Mouse (Mus musculus) cortical plate, adult 2 months (tissue): ENCODE measurements around the gene Hes5.

Experiments used
- CTCF ChIP-seq: fragments of 200-500 bp; IDR thresholded peaks from 2 replicates; pipeline ENCODE4 v1.5.1; 2011; ENCODE audit warnings: mild to moderate bottlenecking, control low read depth, low read length; ENCODE audit not compliant: insufficient read depth; ENCODE audit errors: extremely low read depth
- POLR2A ChIP-seq: fragments of 200-500 bp; IDR thresholded peaks from 2 replicates; pipeline ENCODE4 v1.6.1; 2011; ENCODE audit warnings: mild to moderate bottlenecking, low read length, control low read depth; ENCODE audit not compliant: insufficient read depth; ENCODE audit errors: extremely low read depth

DNA sequence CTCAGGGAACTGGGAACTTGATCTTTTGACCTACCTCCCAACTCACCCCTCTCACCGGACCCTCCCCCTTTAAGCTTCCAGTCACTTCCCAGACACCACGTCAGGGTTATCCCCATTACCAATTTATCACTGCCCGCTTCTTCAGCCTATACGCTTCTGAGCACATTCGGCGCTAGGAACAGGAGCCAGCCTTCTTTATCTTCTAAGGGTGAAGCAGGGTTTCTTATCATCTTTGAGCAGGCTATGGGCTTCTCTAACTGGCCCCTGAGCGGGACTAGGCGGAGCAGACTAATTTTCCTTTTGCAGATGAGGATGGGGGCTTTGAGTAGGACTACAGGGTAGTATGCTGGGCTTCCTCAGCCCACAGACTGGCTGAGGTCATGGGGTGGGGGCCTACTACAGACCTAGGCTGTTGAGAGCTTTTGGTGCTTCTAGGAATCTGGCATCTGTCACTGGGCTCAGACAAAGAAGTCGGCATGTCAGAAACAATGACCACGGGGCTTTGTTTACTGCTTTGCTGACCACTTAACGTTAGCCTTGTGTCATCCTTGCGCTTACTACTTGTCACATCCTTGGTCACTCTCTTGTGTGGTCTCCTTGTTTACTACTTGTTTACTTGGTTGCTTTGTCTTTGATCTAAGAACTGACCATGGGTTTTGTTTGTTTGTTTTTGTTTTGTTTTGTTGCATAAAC lies 32.2 kb upstream of the Hes5 start, which contains the start of gene Tnfrsf14:
- TF ChIP-seq CTCF, result no peak
- no peak for TF ChIP-seq POLR2A
